Mouse (Mus musculus) forebrain, embryonic 10.5 days (tissue): Measurements from ENCODE around the gene Ift122. TPM values are rescaled to one million over a fixed set of nuclear protein-coding genes. Genes with fewer than 3 reads are reported as not detected.
"Not testable (repeated sequence)": the region's sequence is repeated elsewhere in the genome, so short reads cannot be mapped to it uniquely, and the experiment has no call there.

ENCODE experiments used
- DNase-seq: peaks from one replicate; pipeline ENCODE4 v3.0.0-alpha.2; 2017; ENCODE audit warnings: low spot score; ENCODE audit errors: extremely low spot score
- H3K27ac ChIP-seq: fragments of 300-500 bp; sonication (generic); 2 replicates; pipeline ENCODE4 v1.5.1; 2016; ENCODE audit warnings: mild to moderate bottlenecking
- H3K27me3 ChIP-seq: fragments of 300-500 bp; sonication (generic); 2 replicates; pipeline ENCODE4 v1.6.1; 2016; ENCODE audit warnings: mild to moderate bottlenecking; ENCODE audit not compliant: poor library complexity, severe bottlenecking
- H3K36me3 ChIP-seq: fragments of 300-500 bp; sonication (generic); replicated peaks from 2 replicates; pipeline ENCODE4 v1.6.1; 2016; ENCODE audit warnings: mild to moderate bottlenecking, moderate library complexity
- H3K4me1 ChIP-seq: fragments of 300-500 bp; sonication (generic); 2 replicates; pipeline ENCODE4 v1.6.1; 2016
- H3K4me3 ChIP-seq: fragments of 300-500 bp; sonication (generic); 2 replicates; pipeline ENCODE4 v1.5.1; 2016; ENCODE audit warnings: mild to moderate bottlenecking, moderate library complexity
- H3K9me3 ChIP-seq: fragments of 300-500 bp; sonication (generic); 2 replicates; pipeline ENCODE4 v1.6.1; 2016; ENCODE audit warnings: mild to moderate bottlenecking, moderate library complexity
- WGBS: fragments of 180-500 bp; shearing (Covaris S2); methylation state at CpG from one replicate; pipeline ENCODE4 v1.1.7; 2016; 5-methylcytosine and 5-hydroxymethylcytosine counted together
- polyA plus RNA-seq: library from polyadenylated mRNA; unstranded; fragments of >200 nt; fragmentation: Nextera tagmentation; extraction: Ambion mirVana; gene quantifications from 2 replicates; pipeline ENCODE4 v1.2.1, GENCODE M21; 2016

Ift122 gene
- polyA plus RNA-seq, 1 experiment from 2014 or later: 31.0 TPM

- DNase-seq: no peak
- Histone ChIP-seq H3K27me3 (no peaks in the 10 kb centered on the region), H3K9me3 (no peaks in the 10 kb centered on the region), H3K27ac (peak overlapping the region; percentile 91; the same call in 1 of the 2 replicates), H3K36me3 (peaks cover 11% of the 10 kb centered on the region), H3K4me3 (peak overlapping the region; percentile 73; the same call in 1 of the 2 replicates), H3K4me1 (peaks cover 27% of the 10 kb centered on the region)
- 74% methylated on average over 2 of the region's 2 CpGs for WGBS
Observed at GRCm38 (mm10) chr6:115854432-115854831, 1.2 kb downstream of the Ift122 start.

- Histone ChIP-seq H3K4me1 (peaks cover 27% of the 10 kb centered on the region), H3K27ac (no peak overlapping the region), H3K9me3 (no peaks in the 10 kb centered on the region), H3K36me3 (peaks cover 2% of the 10 kb centered on the region), H3K4me3 (no peak overlapping the region), H3K27me3 (no peaks in the 10 kb centered on the region)
- WGBS: 85% methylated on average over 3 of the region's 3 CpGs
- no peak for DNase-seq
Observed at GRCm38 (mm10) chr6:115855733-115856360, 2.6 kb downstream of the Ift122 start.

- Histone ChIP-seq H3K36me3 (no peaks in the 10 kb centered on the region; the same call in 1 of the 2 replicates), H3K4me1 (peaks cover 25% of the 10 kb centered on the region), H3K27ac (no peak overlapping the region), H3K27me3 (no peaks in the 10 kb centered on the region), H3K9me3 (no peaks in the 10 kb centered on the region), H3K4me3 (no peak overlapping the region)
- WGBS: 83% methylated on average over 4 of the region's 4 CpGs
- DNase-seq: no peak
Observed at GRCm38 (mm10) chr6:115856361-115856745, 3.1 kb downstream of the Ift122 start.

DNA sequence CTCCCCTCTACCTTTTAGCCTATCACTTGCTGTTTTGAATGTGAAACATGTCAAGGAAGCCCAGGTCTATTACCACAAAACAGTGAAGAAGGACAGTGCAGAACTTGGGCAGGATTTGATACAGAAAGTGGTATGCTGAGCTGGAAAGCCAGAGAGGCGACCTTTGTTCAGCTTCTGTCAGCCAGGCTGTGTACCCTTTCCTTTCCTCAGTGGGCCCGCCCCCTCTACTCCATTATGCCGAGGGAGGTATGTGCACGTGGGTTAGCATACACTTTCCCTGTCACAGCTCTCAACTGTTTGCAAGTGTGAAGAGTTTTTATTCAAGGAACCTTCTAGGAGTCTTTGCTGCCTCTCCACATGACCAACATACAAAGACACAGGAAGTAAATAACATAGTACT, 6.0 kb downstream of the Ift122 start:
- WGBS: 67% methylated on average over 4 of the region's 4 CpGs
- no peak overlapping the region for H3K4me3 ChIP-seq
- H3K27ac ChIP-seq: no peak overlapping the region
- no peaks in the 10 kb centered on the region for H3K27me3 ChIP-seq
- peaks cover 12% of the 10 kb centered on the region for H3K36me3 ChIP-seq
- H3K9me3 ChIP-seq: no peaks in the 10 kb centered on the region
- peaks cover 6% of the 10 kb centered on the region; the same call in 1 of the 2 replicates for H3K4me1 ChIP-seq
- DNase-seq: no peak

DNA sequence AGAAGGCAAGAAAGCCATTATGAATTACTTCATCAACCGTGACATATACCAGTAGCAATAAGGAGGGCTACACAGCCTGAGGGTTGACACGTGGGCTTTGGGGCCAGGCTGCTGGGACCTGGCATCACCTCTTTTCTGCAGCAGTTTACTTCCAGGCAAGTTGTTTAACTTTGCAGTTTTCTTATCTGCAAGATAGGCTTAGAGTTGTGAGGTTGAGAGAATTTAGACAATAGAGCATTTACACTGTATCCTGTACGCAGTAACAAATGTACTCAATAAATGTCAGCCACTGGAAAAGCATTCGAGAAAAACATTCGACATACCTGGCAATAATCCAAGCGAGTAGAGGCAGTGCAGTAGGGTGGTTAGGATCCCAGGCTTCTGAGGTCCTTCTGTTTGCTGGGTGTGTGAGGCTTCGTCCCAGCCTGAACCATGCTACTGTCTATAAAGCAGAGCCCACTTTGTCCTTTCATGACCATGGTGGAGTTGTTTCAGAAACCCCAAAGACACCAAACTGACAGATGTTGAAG, 6.8 kb downstream of the Ift122 start:
- 94% methylated on average over 7 of the region's 7 CpGs for WGBS
- peaks cover 20% of the 10 kb centered on the region for H3K36me3 ChIP-seq
- no peak overlapping the region for H3K4me3 ChIP-seq
- no peak overlapping the region for H3K27ac ChIP-seq
- H3K27me3 ChIP-seq: no peaks in the 10 kb centered on the region
- H3K4me1 ChIP-seq: peaks cover 6% of the 10 kb centered on the region; the same call in 1 of the 2 replicates
- H3K9me3 ChIP-seq: no peaks in the 10 kb centered on the region
- DNase-seq: no peak

DNA sequence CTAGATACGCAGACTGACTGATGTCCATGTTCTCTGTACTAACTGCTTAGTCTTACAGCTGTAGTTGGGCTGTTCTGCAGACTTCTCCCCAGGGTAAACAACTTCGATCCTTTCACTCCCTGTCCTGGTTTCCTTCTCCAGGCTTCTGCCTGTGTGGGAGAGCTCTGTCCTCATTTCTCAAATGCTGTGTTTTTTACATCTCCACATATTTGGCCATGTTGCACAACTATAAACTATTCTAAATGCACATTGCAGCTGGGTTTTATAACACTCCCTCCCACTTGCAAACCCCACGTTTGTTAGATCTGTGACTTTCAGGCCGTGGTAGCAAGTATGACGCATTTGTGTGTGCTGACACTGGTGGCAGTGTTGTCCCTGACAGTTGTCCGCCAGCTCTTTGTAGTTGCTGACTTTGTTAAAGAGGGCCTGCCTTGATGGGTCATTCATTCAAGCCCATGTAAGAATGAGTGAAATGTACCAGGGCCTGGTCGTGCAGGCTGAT, 10.1 kb downstream of the Ift122 start:
- WGBS: 85% methylated on average over 7 of the region's 7 CpGs
- no peak overlapping the region for H3K4me3 ChIP-seq
- no peaks in the 10 kb centered on the region for H3K4me1 ChIP-seq
- DNase-seq: no peak
- H3K27ac ChIP-seq: no peak overlapping the region
- no peaks in the 10 kb centered on the region for H3K27me3 ChIP-seq
- H3K36me3 ChIP-seq: peaks cover 26% of the 10 kb centered on the region
- no peaks in the 10 kb centered on the region for H3K9me3 ChIP-seq

DNA sequence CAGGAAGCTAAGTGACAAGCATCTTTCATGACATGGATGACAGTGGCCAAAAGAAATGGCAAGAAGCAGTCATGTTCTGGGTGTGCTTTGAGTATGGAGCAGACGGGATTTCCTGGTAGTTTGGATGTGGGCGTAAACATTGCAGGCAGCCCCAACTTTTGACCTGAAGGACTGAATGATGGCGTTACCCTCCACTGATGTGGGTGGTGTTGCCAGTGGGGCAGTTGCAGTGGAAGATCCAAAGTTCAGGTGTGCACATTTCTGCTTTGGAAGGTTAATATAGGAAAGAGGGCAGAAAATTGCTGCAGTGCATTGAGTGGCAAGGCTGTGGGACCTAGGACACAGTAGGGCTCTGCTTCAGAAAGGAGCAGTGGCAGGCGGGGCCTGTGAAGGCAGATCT, 12.0 kb downstream of the Ift122 start:
- DNase-seq: no peak
- H3K27ac ChIP-seq: no peak overlapping the region
- H3K9me3 ChIP-seq: no peaks in the 10 kb centered on the region
- no peak overlapping the region for H3K4me3 ChIP-seq
- no peaks in the 10 kb centered on the region for H3K4me1 ChIP-seq
- no peaks in the 10 kb centered on the region for H3K27me3 ChIP-seq
- 93% methylated on average over 4 of the region's 4 CpGs for WGBS
- peaks cover 26% of the 10 kb centered on the region for H3K36me3 ChIP-seq

GRCm38 (mm10) chr6:115867157-115867556, 13.9 kb downstream of the Ift122 start:
- not testable (repeated sequence) for H3K27ac ChIP-seq, DNase-seq, H3K4me1 ChIP-seq, H3K9me3 ChIP-seq, H3K4me3 ChIP-seq, H3K27me3 ChIP-seq
- no CpG with 5 or more reads among the region's 3 CpGs for WGBS
- H3K36me3 ChIP-seq: peaks cover 26% of the 10 kb centered on the region

GRCm38 (mm10) chr6:115871318-115871717, 18.0 kb downstream of the Ift122 start:
- H3K4me1 ChIP-seq, DNase-seq, H3K9me3 ChIP-seq, H3K4me3 ChIP-seq, H3K27me3 ChIP-seq, H3K27ac ChIP-seq: not testable (repeated sequence)
- H3K36me3 ChIP-seq: peaks cover 12% of the 10 kb centered on the region
- WGBS: no CpG with 5 or more reads among the region's 3 CpGs

GRCm38 (mm10) chr6:115877239-115877638, 24.0 kb downstream of the Ift122 start:
- Histone ChIP-seq H3K27ac (no peak overlapping the region), H3K9me3 (no peaks in the 10 kb centered on the region), H3K27me3 (no peaks in the 10 kb centered on the region), H3K4me3 (no peak overlapping the region), H3K4me1 (no peaks in the 10 kb centered on the region), H3K36me3 (peaks cover 56% of the 10 kb centered on the region)
- WGBS: 90% methylated on average over 2 of the region's 2 CpGs
- no peak for DNase-seq

- H3K27ac ChIP-seq: no peak overlapping the region
- H3K4me3 ChIP-seq: no peak overlapping the region
- no peak for DNase-seq
- WGBS: 85% methylated on average over 6 of the region's 6 CpGs
- H3K36me3 ChIP-seq: peaks cover 60% of the 10 kb centered on the region
- H3K4me1 ChIP-seq: no peaks in the 10 kb centered on the region
- no peaks in the 10 kb centered on the region for H3K9me3 ChIP-seq
- no peaks in the 10 kb centered on the region for H3K27me3 ChIP-seq
Observed at GRCm38 (mm10) chr6:115878694-115879093, 25.4 kb downstream of the Ift122 start.

GRCm38 (mm10) chr6:115879736-115880135, 26.5 kb downstream of the Ift122 start:
- Histone ChIP-seq H3K27me3 (no peaks in the 10 kb centered on the region), H3K36me3 (peaks cover 65% of the 10 kb centered on the region)
- WGBS: 87% methylated on average over 6 of the region's 6 CpGs

GRCm38 (mm10) chr6:115880751-115881150, 27.5 kb downstream of the Ift122 start:
- WGBS: 92% methylated on average over 8 of the region's 8 CpGs
- no peaks in the 10 kb centered on the region for H3K27me3 ChIP-seq
- peaks cover 66% of the 10 kb centered on the region for H3K36me3 ChIP-seq
- no peak for DNase-seq
- no peaks in the 10 kb centered on the region for H3K4me1 ChIP-seq
- H3K27ac ChIP-seq: no peak overlapping the region
- H3K4me3 ChIP-seq: no peak overlapping the region
- no peaks in the 10 kb centered on the region for H3K9me3 ChIP-seq

More at GRCm38 (mm10) chr6:115879736-115880135, 26.5 kb downstream of the Ift122 start:
- no peak overlapping the region for H3K27ac ChIP-seq
- H3K9me3 ChIP-seq: no peaks in the 10 kb centered on the region
- no peak overlapping the region for H3K4me3 ChIP-seq
- no peak for DNase-seq
- H3K4me1 ChIP-seq: no peaks in the 10 kb centered on the region
